In genomic region chr5:32950702-32951274, GRCm38 (mm10) we compare ENCODE assay signal across 11 mouse cellular contexts.
DNase-seq lines count a peak whose midpoint lies in the region; ATAC-seq and TF ChIP-seq lines count a peak whose summit lies in the region.
"Had no signal": no experiment of that assay in that cellular context is flagged by ENCODE, and none has a peak within 500 bp of the region (broad histone marks: within the 10 kb centered on the region; RNA-seq: fewer than 3 reads in every experiment).

No protein-coding gene starts in this region.

- no peak overlapping the region for H3K4me3 ChIP-seq in heart, embryonic 11.5 days (ENCODE audit: low read depth, low read length)
- H3K4me3 ChIP-seq in stomach, embryonic 15.5 days (replicated peaks): no peak overlapping the region
- H3K4me3 ChIP-seq in stomach, postnatal 0 days (ENCODE audit: low read depth, low read length): no peak overlapping the region
- no peak overlapping the region for H3K4me3 ChIP-seq in liver, embryonic 11.5 days (ENCODE audit: low read depth, low read length)
- no peak overlapping the region for H3K4me3 ChIP-seq in intestine, postnatal 0 days (ENCODE audit: low read depth, low read length)
- H3K4me3 ChIP-seq: erythroblast, embryonic 14.5 days had no signal

- H3K27me3 ChIP-seq in heart, embryonic 11.5 days (ENCODE audit: control insufficient read depth, insufficient read depth, low read length): no peaks in the 10 kb centered on the region
- no peaks in the 10 kb centered on the region for H3K27me3 ChIP-seq in stomach, embryonic 15.5 days (replicated peaks)
- H3K27me3 ChIP-seq in stomach, postnatal 0 days (ENCODE audit: control insufficient read depth, insufficient read depth, low read length): no peaks in the 10 kb centered on the region
- no peaks in the 10 kb centered on the region for H3K27me3 ChIP-seq in liver, embryonic 11.5 days (replicated peaks; ENCODE audit: control insufficient read depth, insufficient read depth, low read length)
- no peaks in the 10 kb centered on the region for H3K27me3 ChIP-seq in intestine, postnatal 0 days (replicated peaks; ENCODE audit: control insufficient read depth, insufficient read depth, low read length)

- DNase-seq in heart, postnatal 36 days: no peak
- no peak for DNase-seq in stomach, postnatal 0 days (ENCODE audit: low spot score)
- peak; percentile 33 for DNase-seq in liver, embryonic 11.5 days (ENCODE audit: low spot score)
- peak; percentile 9 for DNase-seq in thymus, postnatal 4 days
- DNase-seq in left cerebral cortex, postnatal 36 days (ENCODE audit: low spot score in 2 of 2): no peak

- peak overlapping the region; percentile 6 for H3K27ac ChIP-seq in heart, embryonic 11.5 days (ENCODE audit: low read depth, low read length)
- no peak overlapping the region for H3K27ac ChIP-seq in stomach, embryonic 15.5 days
- H3K27ac ChIP-seq in stomach, postnatal 0 days (replicated peaks): no peak overlapping the region
- H3K27ac ChIP-seq in liver, embryonic 11.5 days (ENCODE audit: low read depth, low read length): peak overlapping the region; percentile 80
- no peak overlapping the region for H3K27ac ChIP-seq in intestine, postnatal 0 days (ENCODE audit: low read depth, low read length)
- H3K27ac ChIP-seq: hindbrain, embryonic 14.5 days; kidney, postnatal 0 days had no signal

- peak; percentile 52; the same call in 1 of the 2 replicates for ATAC-seq in heart, embryonic 11.5 days (replicated peaks; ENCODE audit: insufficient number of reproducible peaks, low FRiP score, low TSS enrichment)
- ATAC-seq in stomach, embryonic 15.5 days (ENCODE audit: insufficient read depth, low FRiP score, low read depth): peak; percentile 66; the same call in 1 of the 2 replicates
- no peak for ATAC-seq in stomach, postnatal 0 days (ENCODE audit: low FRiP score, low TSS enrichment)
- ATAC-seq in liver, embryonic 11.5 days (replicated peaks; ENCODE audit: low FRiP score): peak; percentile 98
- ATAC-seq in intestine, postnatal 0 days: no peak

- no peak for TF ChIP-seq CTCF in stomach, postnatal 0 days (IDR thresholded peaks at IDR 0.05; ENCODE audit: low read depth)
- no peak for TF ChIP-seq CTCF in intestine, postnatal 0 days (IDR thresholded peaks at IDR 0.05; ENCODE audit: low read depth)

- H3K9me3 ChIP-seq in heart, embryonic 11.5 days (replicated peaks; ENCODE audit: control insufficient read depth, low read length): no peaks in the 10 kb centered on the region
- H3K9me3 ChIP-seq in stomach, embryonic 15.5 days: no peaks in the 10 kb centered on the region
- no peaks in the 10 kb centered on the region for H3K9me3 ChIP-seq in stomach, postnatal 0 days (ENCODE audit: control insufficient read depth, low read length)
- H3K9me3 ChIP-seq in liver, embryonic 11.5 days (ENCODE audit: control insufficient read depth, low read length): no peaks in the 10 kb centered on the region
- H3K9me3 ChIP-seq in intestine, postnatal 0 days (ENCODE audit: control insufficient read depth): no peaks in the 10 kb centered on the region

- H3K4me2 ChIP-seq in heart, embryonic 11.5 days: no peak overlapping the region
- no peak overlapping the region for H3K4me2 ChIP-seq in stomach, embryonic 15.5 days
- H3K4me2 ChIP-seq in stomach, postnatal 0 days (replicated peaks; ENCODE audit: low read depth): no peak overlapping the region
- peak overlapping the region; percentile 34 for H3K4me2 ChIP-seq in liver, embryonic 11.5 days
- H3K4me2 ChIP-seq in intestine, postnatal 0 days (replicated peaks; ENCODE audit: low read depth): no peak overlapping the region
- H3K4me2 ChIP-seq: hindbrain, embryonic 14.5 days had no signal

- TF ChIP-seq EP300 in stomach, postnatal 0 days (optimal IDR thresholded peaks at IDR 0.05): no peak

- peaks cover 15% of the 10 kb centered on the region for H3K36me3 ChIP-seq in heart, embryonic 11.5 days (ENCODE audit: control insufficient read depth, insufficient read depth, low read length)
- H3K36me3 ChIP-seq in stomach, embryonic 15.5 days: peaks cover 25% of the 10 kb centered on the region
- H3K36me3 ChIP-seq in stomach, postnatal 0 days (ENCODE audit: control insufficient read depth, insufficient read depth, low read length): peaks cover 10% of the 10 kb centered on the region; the same call in 1 of the 2 replicates
- H3K36me3 ChIP-seq in liver, embryonic 11.5 days (ENCODE audit: control insufficient read depth, insufficient read depth, low read length): peaks cover 19% of the 10 kb centered on the region
- H3K36me3 ChIP-seq in intestine, postnatal 0 days (ENCODE audit: control insufficient read depth, insufficient read depth): peaks cover 43% of the 10 kb centered on the region

- intact Hi-C loops in heart, postnatal 36 days (cut with DNase I): no loop called here
- intact Hi-C loops in left cerebral cortex, postnatal 36 days (cut with DNase I): loop anchor here (2.0 kb wide), 1 partner anchor 70 kb away; no protein-coding TSS in a partner anchor

- H3K9ac ChIP-seq in heart, embryonic 11.5 days (ENCODE audit: low read depth, low read length): no peak overlapping the region
- H3K9ac ChIP-seq in stomach, embryonic 15.5 days: no peak overlapping the region
- no peak overlapping the region for H3K9ac ChIP-seq in stomach, postnatal 0 days (ENCODE audit: low read length)
- 0 out of 2 replicates have a peak overlapping the region, but pooled peaks have one; percentile 15 for H3K9ac ChIP-seq in liver, embryonic 11.5 days (ENCODE audit: low read depth, low read length)
- H3K9ac ChIP-seq in intestine, postnatal 0 days (ENCODE audit: low read depth, low read length): no peak overlapping the region
- H3K9ac ChIP-seq: hindbrain, embryonic 14.5 days had no signal

- WGBS in heart, embryonic 11.5 days (ENCODE audit: insufficient replicate concordance): 24% methylated on average over 3 of the region's 3 CpGs
- WGBS in stomach, embryonic 15.5 days: 74% methylated on average over 3 of the region's 3 CpGs
- WGBS in stomach, postnatal 0 days: 68% methylated on average over 3 of the region's 3 CpGs
- WGBS in liver, embryonic 11.5 days: 26% methylated on average over 3 of the region's 3 CpGs
- 61% methylated on average over 3 of the region's 3 CpGs for WGBS in intestine, postnatal 0 days

- peaks cover 4% of the 10 kb centered on the region for H3K4me1 ChIP-seq in heart, embryonic 11.5 days (ENCODE audit: control insufficient read depth, insufficient read depth, low read length)
- no peaks in the 10 kb centered on the region for H3K4me1 ChIP-seq in stomach, embryonic 15.5 days
- H3K4me1 ChIP-seq in stomach, postnatal 0 days (replicated peaks; ENCODE audit: control insufficient read depth, insufficient read depth): no peaks in the 10 kb centered on the region
- H3K4me1 ChIP-seq in liver, embryonic 11.5 days (replicated peaks; ENCODE audit: control insufficient read depth, insufficient read depth, low read length): peaks cover 10% of the 10 kb centered on the region
- no peaks in the 10 kb centered on the region for H3K4me1 ChIP-seq in intestine, postnatal 0 days (replicated peaks; ENCODE audit: control insufficient read depth, insufficient read depth, low read length)

Comparison
In these comparisons a context has a peak if more than half of its experiments do, and no peak if none do; other contexts are left out.
1. ATAC-seq: peak in heart, embryonic 11.5 days (single experiment), stomach, embryonic 15.5 days (single experiment) and liver, embryonic 11.5 days (single experiment); none in stomach, postnatal 0 days (single experiment) and intestine, postnatal 0 days (single experiment).
2. H3K27ac ChIP-seq: peak in heart, embryonic 11.5 days (single experiment) and liver, embryonic 11.5 days (single experiment); none in stomach, embryonic 15.5 days (single experiment), stomach, postnatal 0 days (single experiment) and intestine, postnatal 0 days (single experiment).
3. DNase-seq: peak in liver, embryonic 11.5 days (single experiment) and thymus, postnatal 4 days (single experiment); none in heart, postnatal 36 days (0 of 2), stomach, postnatal 0 days (single experiment) and left cerebral cortex, postnatal 36 days (0 of 2).